Mouse (Mus musculus) lung, postnatal 4 days (tissue): ENCODE results near the gene Slc29a4.

Source experiments
- DNase-seq, 2 experiments: peaks; one replicate each; pipeline ENCODE4 v3.0.0; 2021

Gene Slc29a4

DNA sequence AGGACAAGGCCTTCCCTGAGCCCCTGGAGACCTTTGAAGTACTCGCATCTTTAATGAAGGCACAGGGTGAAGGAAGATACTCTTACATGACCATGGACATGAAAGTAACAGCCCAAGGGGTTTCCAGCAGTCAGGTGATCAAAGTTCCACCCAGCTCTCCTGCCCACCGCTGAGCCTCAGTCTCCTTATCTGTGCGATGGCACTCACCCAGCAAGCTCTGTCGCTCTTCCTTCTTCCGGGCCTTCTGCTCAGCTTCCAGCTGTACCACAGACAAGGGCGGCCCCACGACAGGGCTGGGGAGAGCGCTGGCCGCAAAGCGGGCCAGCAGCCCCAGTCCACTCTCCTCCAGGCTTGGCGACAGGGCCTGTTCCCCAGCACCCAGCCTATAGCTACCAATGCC is 57.9 kb downstream of the Slc29a4 start:
- no peak for DNase-seq

DNA sequence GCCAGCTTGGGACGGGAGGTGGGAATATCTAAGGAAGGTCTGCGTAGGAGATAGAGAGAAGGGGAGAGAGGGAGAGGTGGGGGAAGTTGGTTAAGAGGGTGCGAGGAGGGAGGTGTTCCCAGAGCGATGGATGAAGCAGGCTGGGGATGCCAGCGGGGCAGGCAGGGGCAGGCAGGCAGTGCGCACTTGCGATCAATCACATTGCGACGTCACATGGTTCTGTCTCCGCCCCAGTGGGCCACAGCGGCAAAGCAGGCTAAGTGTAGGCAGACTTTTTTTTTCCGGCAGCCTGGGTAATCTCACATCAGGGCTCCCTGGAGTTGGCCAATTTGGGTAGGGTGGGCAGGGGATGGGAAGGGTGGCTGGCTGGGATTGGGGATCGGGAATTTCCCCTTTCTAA is 59.9 kb downstream of the Slc29a4 start:
- no peak for DNase-seq

DNA sequence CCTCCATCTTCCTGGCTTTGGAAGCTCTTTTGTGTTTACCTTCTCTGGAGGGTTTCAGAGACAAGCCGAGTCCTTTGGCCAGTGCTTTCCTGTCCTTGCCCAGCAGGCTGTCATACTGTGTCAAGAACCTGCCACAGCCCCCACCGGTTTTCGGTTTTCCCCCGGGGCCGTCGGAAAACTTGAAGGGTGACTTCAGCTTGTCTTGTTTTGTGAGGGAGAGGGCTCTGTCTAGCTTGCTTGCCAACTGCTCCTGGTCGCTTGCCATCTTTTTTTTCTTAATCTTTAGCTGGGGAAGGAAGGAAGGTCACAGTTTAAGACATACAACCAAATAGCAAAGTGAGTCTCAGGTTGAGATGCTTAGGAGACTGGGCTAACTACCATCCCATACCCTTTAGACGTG is 67.5 kb downstream of the Slc29a4 start:
- DNase-seq, result no peak

DNA sequence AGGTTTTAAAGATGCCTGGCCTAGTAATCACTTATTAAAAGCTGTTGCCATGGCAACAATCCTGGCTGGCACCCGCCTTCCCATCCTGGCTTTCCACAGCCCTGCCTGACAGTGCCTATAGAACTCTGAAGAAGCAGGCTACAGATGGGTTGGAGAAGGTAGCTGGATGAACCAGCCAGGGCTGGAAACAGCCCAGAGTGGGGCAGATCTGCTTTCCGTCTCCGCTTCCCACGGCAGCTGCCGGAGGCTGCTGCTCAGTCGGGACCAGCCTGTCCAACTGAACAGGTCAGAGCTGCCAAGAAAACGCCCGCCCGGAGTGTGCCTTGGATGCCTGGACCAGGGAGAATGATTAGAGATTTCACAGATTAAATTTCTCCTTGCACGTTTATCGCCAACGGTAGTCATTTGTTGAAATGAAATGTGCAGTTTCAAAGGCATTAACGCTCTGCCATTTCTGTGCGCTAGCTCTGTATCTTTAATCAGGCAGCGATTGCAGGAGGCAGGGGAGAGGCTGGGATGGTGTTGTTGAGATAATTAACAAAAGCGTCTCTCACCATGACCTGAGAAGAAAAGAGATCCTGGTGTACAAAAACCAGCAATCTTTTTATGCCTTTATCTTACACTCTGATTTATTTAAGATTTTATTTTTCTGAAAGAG is 69.1 kb downstream of the Slc29a4 start:
- DNase-seq, result no peak

DNA sequence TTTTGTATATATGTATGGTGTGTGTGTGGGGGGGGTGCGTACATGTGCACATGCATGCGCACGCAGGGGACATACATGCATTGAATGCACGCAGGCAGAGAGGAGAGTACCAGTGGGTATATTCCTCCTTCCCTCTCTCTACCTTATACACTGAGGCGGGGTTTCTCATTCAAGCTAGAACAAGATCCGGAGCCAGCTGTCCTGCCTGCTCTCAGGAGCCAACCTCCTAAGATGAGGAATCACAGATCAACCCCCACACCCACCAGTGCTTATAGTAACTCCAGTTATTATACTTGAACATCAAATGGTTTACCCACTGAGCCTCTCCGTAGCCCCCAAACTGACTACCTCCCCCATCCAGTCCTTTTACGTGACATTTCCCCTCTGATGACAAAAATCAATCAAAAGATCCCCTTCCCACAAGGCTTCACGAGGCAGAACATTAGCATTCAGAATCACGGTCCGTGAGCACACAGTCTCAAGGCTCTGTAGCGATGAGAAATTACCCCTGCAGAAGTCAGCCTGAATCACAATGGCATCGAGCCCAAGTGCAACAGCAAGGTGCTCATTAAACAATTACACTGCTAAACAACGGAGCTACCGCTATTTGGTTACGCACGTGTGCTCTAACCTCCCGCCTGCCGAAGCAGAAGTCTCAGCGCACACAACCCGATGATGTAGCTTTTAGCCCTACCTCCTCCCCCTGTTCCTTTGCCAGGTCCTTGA is 69.9 kb downstream of the Slc29a4 start:
- no peak for DNase-seq

DNA sequence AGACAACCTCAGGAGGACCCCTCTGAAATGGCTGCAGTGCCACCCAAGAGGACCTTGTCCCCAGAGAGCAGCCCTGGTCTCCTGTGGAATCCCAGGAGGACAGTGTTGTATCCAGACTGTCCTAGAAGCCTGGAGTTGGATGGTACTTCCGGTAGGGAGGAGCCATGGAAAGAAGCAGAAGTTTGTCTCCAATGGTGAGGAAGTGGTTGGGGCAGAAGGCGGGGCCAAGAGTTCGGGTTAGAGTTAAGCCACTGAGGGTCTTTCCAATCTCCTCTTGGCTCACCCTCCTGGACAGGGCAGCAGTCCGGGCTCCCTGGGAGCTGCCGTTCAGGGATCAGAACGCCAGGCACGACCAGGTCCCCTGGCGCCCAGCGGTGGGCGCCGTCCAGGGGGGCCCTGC is 72.0 kb downstream of the Slc29a4 start:
- no peak for DNase-seq

DNA sequence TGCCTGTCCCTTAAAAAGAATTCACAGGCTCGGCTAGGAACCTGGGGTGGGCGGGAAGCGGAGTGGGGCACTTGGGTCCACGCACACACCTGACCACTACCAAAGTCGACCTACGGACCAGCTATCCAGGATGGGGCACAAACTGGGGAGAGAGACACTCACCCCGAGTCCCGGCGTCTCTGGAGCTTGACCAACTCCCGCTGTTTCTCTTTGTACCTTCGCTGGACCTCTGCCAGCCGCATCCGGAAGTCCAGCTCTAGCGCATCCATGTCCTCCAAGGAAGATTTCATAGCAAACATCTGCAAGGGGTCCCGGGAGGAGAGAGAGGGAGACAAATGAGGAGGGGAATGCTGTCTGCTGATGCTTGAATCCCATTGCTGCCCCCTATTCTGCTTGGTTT is 72.6 kb downstream of the Slc29a4 start:
- DNase-seq, result no peak

DNA sequence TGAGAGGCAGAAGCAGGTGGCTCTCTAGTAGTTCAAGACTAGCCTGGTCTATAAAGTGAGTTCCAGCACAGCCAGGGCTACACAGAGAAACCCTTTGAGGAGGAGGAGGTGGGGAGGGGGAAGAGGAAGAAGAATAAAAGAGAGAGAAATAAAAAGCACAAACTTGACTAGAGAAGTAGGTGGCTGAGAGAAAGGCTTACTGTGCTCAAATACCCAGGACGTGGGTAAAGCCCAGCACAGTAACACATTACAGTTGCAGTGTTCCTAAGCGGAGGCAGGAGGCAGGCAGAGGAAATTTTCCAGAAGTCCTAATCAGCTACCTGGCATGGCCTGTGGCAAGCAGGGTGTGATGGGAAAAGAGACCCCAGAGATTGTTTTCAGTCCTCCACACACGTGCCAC is 74.4 kb downstream of the Slc29a4 start:
- DNase-seq, result no peak

DNA sequence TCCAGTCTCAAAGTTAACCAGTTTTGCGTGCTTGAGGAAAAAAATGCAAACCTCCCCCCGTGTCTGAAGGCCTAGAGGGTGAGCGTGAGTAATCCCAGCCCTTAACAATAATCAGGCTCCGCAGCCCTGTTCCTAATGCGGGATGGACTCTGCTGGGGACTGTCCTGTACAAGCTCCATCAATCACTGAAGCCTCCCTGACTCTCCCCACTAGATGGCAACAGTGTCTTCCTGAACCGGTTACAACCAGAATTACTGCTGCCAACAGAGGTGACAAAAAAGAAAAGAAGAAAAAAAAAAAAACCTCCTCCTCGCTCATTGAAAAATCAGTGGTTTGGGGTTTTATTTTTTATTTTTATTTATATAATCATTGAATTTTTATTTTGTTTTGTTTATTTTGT is 75.6 kb downstream of the Slc29a4 start:
- DNase-seq, result peak; percentile 66 to 83

DNA sequence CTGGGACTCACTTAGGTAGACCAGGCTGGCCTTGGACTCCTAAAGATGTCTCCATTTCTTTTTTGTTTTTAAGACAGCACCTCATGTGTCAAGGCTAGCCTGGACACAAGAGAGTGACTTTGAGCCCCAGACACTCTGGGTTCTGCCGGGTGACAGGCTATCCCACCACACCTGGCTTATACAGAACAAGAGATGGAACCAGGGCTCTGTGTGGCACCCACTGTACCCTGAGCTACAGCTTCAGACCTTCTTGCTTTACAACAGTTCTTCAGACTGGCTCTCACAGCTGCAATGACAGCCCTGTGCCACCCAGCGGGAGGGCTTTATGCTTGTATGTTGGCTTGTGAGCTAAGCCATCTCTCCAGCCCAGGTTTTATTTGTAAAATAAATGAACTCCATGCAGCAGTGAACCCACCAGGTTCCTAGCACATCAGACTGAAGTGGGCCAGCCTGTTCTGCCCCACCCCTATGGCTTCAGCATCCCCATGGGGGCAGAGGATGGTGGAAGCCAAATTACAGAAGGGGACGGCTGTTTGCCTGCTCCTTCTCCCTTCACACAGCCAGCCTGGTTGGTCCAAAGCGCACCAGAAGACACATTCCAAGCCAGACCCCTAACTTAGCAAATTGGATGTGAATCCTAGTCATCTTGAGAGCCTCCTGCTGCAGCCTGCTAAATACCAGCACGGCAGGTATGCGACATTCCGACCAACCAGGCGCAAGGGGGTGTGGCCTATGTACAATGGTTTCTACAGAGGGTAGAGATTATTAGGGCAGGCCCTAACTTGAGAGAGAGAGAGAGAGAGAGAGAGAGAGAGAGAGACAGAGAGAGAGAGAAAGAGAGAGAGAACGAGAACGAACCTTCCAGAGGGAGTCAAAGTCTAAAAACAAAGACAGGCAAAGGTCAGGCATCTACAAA is 76.3 kb downstream of the Slc29a4 start:
- DNase-seq, result no peak

DNA sequence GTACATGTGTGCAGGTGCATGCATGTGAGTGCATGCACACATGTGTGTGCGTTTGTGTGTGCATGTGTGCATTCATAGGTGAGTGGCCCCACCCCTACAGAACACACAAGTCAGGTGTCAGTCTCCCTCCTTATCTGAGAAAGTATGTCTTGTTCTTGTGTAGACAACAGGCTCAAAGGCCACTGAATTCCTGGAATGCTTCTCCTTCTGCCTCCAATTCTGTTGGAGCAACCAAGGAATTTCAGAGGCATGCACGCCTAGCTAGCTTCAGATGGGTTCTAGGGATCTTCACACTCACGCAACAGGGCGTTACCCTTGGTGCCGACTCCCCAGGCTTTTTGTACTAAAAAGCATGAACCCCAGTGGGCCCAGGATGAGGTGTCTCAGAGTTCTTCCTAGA is 77.3 kb downstream of the Slc29a4 start:
- DNase-seq, result no peak

DNA sequence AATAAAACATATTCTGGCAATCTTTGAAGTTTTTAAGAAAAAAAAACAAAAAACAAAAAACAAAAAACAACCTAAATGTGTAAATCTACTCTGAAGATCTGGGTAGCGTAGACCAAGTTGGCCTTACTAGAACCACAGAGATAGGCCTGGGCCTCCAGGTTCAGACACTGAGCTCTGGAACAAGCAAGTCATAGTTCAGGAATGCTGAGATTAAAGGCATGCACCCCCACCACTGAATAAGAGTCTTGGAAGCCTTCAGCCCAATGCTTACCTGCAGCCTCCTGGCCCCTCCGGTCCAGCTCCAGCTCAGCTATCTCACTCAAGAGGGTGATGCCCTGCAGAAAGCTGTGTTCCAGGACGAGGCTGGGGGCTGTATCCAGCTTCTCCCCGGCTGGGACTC is 78.7 kb downstream of the Slc29a4 start:
- DNase-seq, result no peak

DNA sequence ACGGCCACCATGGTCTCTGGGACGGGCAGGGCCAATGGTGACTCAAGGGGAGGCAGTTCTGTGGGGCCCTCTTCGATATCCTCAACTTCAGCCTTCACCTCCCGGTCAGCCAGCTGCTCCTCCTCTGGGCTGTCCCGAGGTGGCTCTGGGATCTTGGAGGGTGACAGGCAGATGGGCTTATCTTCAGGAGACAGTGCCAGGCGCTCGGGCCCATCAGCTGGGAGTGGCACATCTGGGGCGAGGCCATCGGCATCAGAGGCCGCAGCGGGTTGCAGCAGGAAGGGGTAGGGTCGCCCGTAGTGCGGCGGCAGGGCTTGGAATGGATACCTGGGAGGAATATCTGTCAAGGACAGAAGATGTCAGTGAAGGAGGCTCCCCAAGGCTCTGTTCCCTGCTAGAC is 79.7 kb downstream of the Slc29a4 start:
- no peak for DNase-seq
